Mouse (Mus musculus) cerebellum, adult (tissue): ENCODE data around the gene Trim50.
A peak's percentile ranks its signal among the peaks of the same experiment; 100 is the strongest.
"Not testable (repeated sequence)": the region's sequence is repeated elsewhere in the genome, so short reads cannot be mapped to it uniquely, and the experiment has no call there.

Source experiments
- ATAC-seq: cut with Nextera tagmentation; 2 replicates; pipeline ENCODE4 v1.9.2; 2017; ENCODE audit warnings: mild to moderate bottlenecking, moderate library complexity, mixed read lengths; ENCODE audit not compliant: insufficient number of reproducible peaks, low FRiP score, low TSS enrichment

The Trim50 gene

GRCm38 (mm10) chr5:135368312-135368711 lies 15.2 kb downstream of the Trim50 start:
- no peak for ATAC-seq

DNA sequence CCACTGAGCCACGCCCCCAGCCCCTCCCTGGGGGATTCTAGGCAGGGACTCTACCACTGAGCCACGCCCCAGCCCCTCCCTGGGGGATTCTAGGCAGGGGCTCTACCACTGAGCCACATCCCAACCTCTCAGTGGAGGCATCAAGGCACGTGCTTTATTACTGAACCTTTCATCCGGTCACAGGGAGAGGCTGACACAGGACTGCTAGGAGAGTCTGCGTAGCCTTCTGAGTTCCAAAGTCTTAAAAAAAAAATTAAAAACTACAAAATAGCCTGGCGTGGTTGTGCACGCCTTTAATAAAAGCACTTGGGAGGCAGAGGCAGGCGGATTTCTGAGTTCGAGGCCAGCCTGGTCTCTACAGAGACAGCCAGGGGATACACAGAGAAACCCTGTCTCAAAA lies 16.1 kb downstream of the Trim50 start:
- ATAC-seq = not testable (repeated sequence)

DNA sequence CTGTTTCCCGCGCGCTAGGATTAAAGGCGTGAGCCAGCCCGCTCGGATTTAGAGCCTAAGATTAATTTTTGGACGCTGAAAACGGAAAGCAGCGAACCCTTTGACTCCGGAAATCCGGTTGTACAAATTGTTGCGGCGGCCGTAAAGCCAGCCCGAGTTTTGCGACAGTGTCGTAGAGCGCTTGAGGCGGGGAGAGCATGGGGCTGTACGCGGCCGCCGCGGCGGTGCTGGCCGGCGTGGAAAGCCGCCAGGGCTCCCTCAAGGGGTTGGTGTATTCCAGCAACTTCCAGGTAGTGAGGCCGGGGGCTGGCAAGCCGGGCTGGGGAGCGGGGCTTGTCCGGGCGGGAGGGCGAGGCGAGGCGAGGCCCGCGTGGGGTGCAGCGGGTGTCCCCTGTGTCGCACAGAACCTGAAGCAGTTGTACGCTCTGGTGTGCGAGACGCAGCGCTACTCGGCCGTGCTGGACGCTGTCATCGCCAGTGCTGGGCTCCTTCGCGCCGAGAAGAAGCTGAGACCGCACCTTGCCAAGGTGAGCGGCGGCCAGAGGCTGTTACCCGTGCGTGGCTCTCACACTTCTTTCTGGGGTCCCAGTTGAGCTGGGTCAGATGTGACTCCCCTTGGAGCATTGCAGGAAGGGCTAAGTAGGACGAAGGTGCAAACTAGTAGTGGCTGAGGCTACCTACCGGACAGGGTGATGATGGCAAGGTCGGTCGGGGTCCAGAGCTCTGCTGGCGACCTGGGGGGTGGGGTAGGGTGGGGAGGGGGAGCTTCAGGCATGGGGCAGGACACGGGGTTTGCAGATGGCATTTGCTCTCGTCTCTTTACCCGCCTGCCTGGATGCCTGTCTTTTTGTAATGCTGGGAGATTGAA lies 16.9 kb downstream of the Trim50 start, which contains the start of gene Nsun5:
TSS of gene Nsun5 (plus strand) at position 167 of the 868 bp plus-strand sequence.
- peak; percentile 67; the same call in 1 of the 2 replicates for ATAC-seq

- no peak for ATAC-seq
These were observed 18.1 kb downstream of the Trim50 start for GRCm38 (mm10) chr5:135371195-135371594.

DNA sequence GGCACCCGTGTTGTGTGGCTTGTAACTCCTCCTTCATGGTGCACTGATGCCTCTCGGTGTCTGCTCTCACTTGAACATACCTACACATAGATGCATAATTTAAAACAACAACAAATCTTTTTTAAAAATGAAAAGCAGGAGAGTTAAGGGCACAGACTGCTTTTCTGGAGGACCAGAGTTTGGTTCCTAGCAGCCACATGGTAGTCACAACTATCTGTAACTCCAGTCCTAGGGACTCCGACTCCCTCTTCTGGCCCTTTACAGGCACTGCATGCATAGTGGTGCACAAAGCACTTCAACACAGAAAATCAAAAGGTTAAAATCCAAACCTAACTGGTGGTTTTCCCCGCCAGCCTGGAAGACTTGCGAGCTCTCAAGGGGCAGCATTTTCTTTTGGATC lies 20.5 kb downstream of the Trim50 start:
- no peak for ATAC-seq

DNA sequence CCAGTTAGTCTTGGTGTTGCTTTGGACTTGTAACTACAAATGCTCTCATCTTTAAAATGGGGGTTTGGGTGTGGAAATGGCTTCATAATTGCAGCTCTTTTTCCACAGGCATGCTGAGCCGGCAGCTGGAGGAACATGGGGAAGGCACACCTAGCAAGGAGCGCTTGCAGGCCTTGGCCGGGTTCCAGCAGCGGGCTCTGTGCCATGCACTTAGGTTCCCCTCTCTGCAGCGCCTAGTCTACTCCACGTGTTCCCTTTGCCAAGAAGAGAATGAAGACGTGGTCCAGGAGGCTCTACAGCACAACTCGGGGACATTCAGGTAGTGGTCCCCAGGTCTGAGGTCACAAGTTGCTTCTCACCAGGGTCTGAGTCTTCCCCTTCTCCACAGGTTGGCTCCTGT lies 22.1 kb downstream of the Trim50 start:
- no peak for ATAC-seq

- ATAC-seq = no peak
These were observed 23.2 kb downstream of the Trim50 start for GRCm38 (mm10) chr5:135376341-135376740.

DNA sequence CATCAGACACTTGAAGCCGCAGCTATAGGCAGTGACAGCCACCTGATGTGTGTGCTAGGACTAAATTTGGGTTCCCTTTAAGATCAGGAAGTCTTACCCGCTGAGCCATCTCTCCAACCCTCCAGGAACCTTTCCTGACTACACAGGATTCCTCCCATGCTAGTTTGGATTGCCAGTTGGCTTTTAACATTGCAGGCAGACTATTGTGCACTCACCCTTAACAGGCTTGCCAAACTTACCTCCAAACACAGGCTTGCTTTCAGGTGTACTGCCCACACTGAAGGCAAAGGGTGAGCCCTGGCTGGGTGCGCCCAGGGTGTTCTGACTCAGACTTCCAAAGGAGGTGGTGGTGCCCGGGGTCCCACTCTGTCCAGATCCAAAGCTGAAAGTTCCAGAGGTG lies 27.6 kb downstream of the Trim50 start:
- ATAC-seq = no peak

GRCm38 (mm10) chr5:135381356-135381925 lies 28.3 kb downstream of the Trim50 start:
- ATAC-seq = no peak

DNA sequence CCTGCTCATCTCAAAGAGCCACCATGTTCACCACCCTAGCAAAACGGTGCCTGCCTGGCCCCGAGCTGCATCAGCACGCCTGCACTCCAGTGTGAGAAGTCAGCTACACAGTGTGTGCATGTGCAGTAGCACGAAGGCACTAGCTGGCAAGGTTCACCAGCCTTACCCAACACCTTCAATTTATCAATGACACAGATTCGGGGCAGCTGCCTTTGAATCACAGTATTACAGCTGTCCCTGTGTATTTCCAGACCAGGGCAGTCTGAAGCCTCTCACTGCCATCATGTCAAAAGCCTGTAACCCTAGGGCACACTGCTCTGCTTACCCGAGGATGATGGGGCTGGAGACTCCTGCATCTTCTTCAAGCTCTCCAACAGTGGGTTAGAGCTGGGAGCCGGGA lies 29.7 kb downstream of the Trim50 start:
- ATAC-seq = no peak

DNA sequence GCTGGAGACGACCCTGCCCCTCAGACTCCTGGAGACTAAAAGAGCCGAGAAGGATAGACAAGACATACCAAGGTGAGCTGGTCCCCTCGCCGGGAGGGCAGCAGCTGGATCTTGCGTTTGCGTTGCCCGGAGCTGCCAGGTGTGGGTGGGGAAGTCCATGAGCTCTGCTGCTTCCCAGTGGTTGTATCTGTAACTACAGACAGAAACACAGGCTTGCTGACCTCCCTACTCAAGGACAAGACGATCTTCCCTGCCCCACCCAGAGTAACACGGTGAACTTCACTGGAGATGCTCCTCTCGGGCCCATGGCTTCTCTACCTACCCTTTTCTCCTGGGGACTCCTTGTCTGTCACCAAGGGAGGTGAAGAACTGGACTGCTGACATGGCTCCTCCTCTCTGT lies 30.7 kb downstream of the Trim50 start:
- no peak for ATAC-seq

GRCm38 (mm10) chr5:135394004-135394823 lies 41.1 kb downstream of the Trim50 start, which contains the start of gene Pom121:
Gene Pom121 (minus strand): TSS chr5:135394546.
- ATAC-seq = peak; percentile 79; the same call in 1 of the 2 replicates

GRCm38 (mm10) chr5:135395826-135396225 lies 42.7 kb downstream of the Trim50 start:
- no peak for ATAC-seq

DNA sequence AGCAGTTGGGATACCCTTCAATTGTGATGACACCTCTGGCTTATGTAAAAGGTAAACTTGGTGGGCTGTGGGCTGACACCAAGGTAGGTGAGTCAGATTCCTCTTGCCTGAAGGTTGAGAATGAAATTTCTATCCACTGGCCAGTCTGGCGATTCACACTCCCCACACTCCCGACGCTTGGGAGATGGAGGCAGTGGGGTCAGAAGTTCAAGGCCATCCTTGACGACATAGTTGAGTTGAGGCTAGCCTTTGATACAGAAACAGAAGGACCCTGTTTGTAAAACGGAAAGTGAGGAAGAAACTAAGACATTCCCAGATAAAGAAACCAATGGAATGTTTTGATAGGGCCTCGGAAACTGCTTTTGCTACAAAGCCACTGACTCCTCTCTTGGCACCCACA lies 46.3 kb downstream of the Trim50 start:
- no peak for ATAC-seq

- ATAC-seq = no peak
These were observed 47.1 kb downstream of the Trim50 start for GRCm38 (mm10) chr5:135400244-135400643.

DNA sequence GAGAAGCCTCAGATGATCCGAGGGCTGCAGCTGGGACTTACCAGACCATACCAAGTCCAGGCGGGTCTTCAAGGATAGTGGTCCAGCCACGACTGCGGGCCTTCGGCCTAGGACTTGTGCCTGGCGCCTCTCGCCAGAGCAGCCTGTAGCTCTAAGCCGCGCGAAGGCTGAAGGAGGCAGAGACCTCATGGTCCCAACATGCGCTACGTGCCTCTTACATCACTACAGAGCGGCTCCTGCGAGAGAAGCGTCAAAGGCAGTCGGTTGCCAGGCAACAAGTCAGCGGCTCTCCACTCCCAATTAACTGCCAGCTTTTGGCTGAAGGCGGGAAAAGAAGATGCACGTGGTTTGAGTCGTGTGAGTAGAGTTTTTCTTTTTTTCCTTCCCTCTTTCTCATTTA lies 51.5 kb downstream of the Trim50 start:
- no peak for ATAC-seq

DNA sequence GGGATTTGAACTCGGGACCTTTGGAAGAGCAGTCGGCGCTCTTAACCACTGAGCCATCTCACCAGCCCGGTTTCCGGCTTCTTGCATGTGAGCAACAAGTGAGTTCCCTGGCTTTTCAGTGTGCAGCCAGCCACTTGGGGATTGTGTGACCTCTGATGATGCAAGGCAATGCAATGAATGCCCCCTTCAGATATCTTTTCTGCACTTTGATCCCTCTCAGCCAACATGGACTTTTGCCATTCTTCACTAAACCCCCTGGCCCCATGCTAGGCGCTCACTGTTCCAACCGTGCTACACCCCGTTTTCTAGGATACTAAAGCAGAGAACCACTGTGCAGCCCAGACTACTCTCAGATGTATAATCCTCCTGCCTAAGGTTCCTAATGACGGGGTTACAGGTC lies 52.3 kb downstream of the Trim50 start:
- no peak for ATAC-seq

GRCm38 (mm10) chr5:135408114-135408513 lies 55.0 kb downstream of the Trim50 start:
- ATAC-seq = no peak

DNA sequence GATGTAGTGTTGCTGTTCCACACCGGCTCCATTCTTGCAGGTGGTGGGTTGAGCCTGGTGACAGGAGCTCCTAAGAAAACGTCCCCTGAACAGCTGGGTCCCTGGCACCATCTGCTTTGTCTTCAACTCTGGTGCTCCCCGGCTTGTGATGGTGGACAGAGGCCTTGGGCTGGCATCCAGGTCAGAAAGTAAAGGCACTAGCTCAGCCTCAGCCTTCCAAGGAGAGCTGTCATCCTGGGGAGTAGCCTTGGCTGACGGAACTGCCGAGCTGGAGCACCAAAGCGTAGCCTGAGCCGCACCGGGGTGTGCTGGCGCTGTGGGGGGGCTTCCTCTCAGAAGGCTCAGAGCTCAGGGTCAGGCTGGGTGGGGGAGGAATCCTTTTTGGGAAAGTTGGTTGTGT lies 57.2 kb downstream of the Trim50 start:
- no peak for ATAC-seq
